Mouse (Mus musculus) embryonic facial prominence, embryonic 11.5 days (tissue): ENCODE data around the gene Csk. TPM values are rescaled to one million over a fixed set of nuclear protein-coding genes. Genes with fewer than 3 reads are reported as not detected.

Experiments
- ATAC-seq: fragments of 200-750 bp; cut with Nextera tagmentation; replicated peaks from 2 replicates; pipeline ENCODE4 v1.8.0; 2017; ENCODE audit warnings: low read depth; ENCODE audit not compliant: insufficient number of reproducible peaks, low FRiP score, low TSS enrichment
- DNase-seq: peaks from one replicate; pipeline ENCODE4 v3.0.0-alpha.2; 2015; ENCODE audit warnings: low spot score
- H3K27ac ChIP-seq: fragments of 300-500 bp; sonication (generic); replicated peaks from 2 replicates; pipeline ENCODE4 v1.5.1; 2014; ENCODE audit warnings: mild to moderate bottlenecking, low read depth, low read length, control low read depth
- H3K27me3 ChIP-seq: fragments of 300-500 bp; sonication (generic); 2 replicates; pipeline ENCODE4 v1.6.1; 2014; ENCODE audit warnings: mild to moderate bottlenecking, low read length, moderate library complexity, mixed read lengths; ENCODE audit not compliant: control insufficient read depth, insufficient read depth
- H3K36me3 ChIP-seq: fragments of 300-500 bp; sonication (generic); replicated peaks from 2 replicates; pipeline ENCODE4 v1.6.1; 2014; ENCODE audit warnings: low read depth, mild to moderate bottlenecking, low read length, moderate library complexity, mixed read lengths; ENCODE audit not compliant: control insufficient read depth, insufficient read depth
- H3K4me1 ChIP-seq: fragments of 300-500 bp; sonication (generic); 2 replicates; pipeline ENCODE4 v1.6.1; 2014; ENCODE audit warnings: low read length, mixed read lengths; ENCODE audit not compliant: control insufficient read depth, insufficient read depth
- H3K4me2 ChIP-seq: fragments of 300-500 bp; sonication (generic); 2 replicates; pipeline ENCODE4 v1.6.1; 2014; ENCODE audit warnings: low read depth, mild to moderate bottlenecking, control low read depth, low read length, moderate library complexity
- H3K4me3 ChIP-seq: fragments of 300-500 bp; sonication (generic); 2 replicates; pipeline ENCODE4 v1.5.1; 2014; ENCODE audit warnings: low read depth, low read length, control low read depth
- H3K9ac ChIP-seq: fragments of 300-500 bp; sonication (generic); replicated peaks from 2 replicates; pipeline ENCODE4 v1.6.1; 2014; ENCODE audit warnings: mild to moderate bottlenecking, control low read depth, low read length
- H3K9me3 ChIP-seq: fragments of 300-500 bp; sonication (generic); replicated peaks from 2 replicates; pipeline ENCODE4 v1.6.1; 2016; ENCODE audit warnings: mild to moderate bottlenecking, low read length, inconsistent platforms, mixed read lengths; ENCODE audit not compliant: control insufficient read depth
- WGBS: fragments of 180-500 bp; shearing (Covaris S2); extraction: QIAGEN DNeasy Blood & Tissue Kit; methylation state at CpG from one replicate; pipeline ENCODE4 v1.1.7; 2014; 5-methylcytosine and 5-hydroxymethylcytosine counted together
- polyA plus RNA-seq: library from polyadenylated mRNA; unstranded; fragments of >200 nt; fragmentation: Nextera tagmentation; extraction: Ambion mirVana; gene quantifications from 2 replicates; pipeline ENCODE4 v1.2.1, GENCODE M21; 2014

Gene Csk
- polyA plus RNA-seq, 1 experiment from 2014 or later = 31.4 TPM

GRCm38 (mm10) chr9:57647286-57648108 lies 5.9 kb downstream of the Csk start:
- Histone ChIP-seq H3K36me3 (no peaks in the 10 kb centered on the region), H3K4me2 (no peak overlapping the region), H3K27me3 (no peaks in the 10 kb centered on the region), H3K4me3 (no peak overlapping the region), H3K9me3 (no peaks in the 10 kb centered on the region), H3K27ac (no peak overlapping the region), H3K4me1 (peaks cover 7% of the 10 kb centered on the region; the same call in 1 of the 2 replicates), H3K9ac (no peak overlapping the region)
- ATAC-seq = no peak
- 71% methylated on average over 4 of the region's 4 CpGs for WGBS
- DNase-seq = no peak

GRCm38 (mm10) chr9:57646551-57647103 lies 6.8 kb downstream of the Csk start:
- peaks cover 7% of the 10 kb centered on the region; the same call in 1 of the 2 replicates for H3K4me1 ChIP-seq

GRCm38 (mm10) chr9:57644944-57645893 lies 8.2 kb downstream of the Csk start:
- peak; percentile 93 for DNase-seq
- peak overlapping the region; percentile 98 for H3K9ac ChIP-seq
- peak; percentile 79 for ATAC-seq
- WGBS = under 1% methylated on average over 60 of the region's 85 CpGs
- no peaks in the 10 kb centered on the region; the same call in none of the 2 replicates for H3K36me3 ChIP-seq
- no peaks in the 10 kb centered on the region for H3K9me3 ChIP-seq
- H3K4me3 ChIP-seq = peak overlapping the region; percentile 98
- H3K4me2 ChIP-seq = peak overlapping the region; percentile 80
- H3K4me1 ChIP-seq = peaks cover 15% of the 10 kb centered on the region
- no peaks in the 10 kb centered on the region for H3K27me3 ChIP-seq
- peak overlapping the region; percentile 94 for H3K27ac ChIP-seq

More at GRCm38 (mm10) chr9:57646551-57647103, 6.8 kb downstream of the Csk start:
- no peaks in the 10 kb centered on the region; the same call in none of the 2 replicates for H3K36me3 ChIP-seq
- no peaks in the 10 kb centered on the region for H3K27me3 ChIP-seq
- no peak for DNase-seq
- H3K9me3 ChIP-seq = no peaks in the 10 kb centered on the region
- H3K9ac ChIP-seq = no peak overlapping the region
- WGBS = 67% methylated on average over 12 of the region's 12 CpGs
- H3K27ac ChIP-seq = no peak overlapping the region
- H3K4me3 ChIP-seq = no peak overlapping the region
- ATAC-seq = no peak
- no peak overlapping the region for H3K4me2 ChIP-seq

GRCm38 (mm10) chr9:57644442-57644943 lies 8.9 kb downstream of the Csk start:
- Histone ChIP-seq H3K27me3 (no peaks in the 10 kb centered on the region), H3K4me2 (peak overlapping the region; percentile 80), H3K9me3 (no peaks in the 10 kb centered on the region), H3K27ac (peak overlapping the region; percentile 94), H3K36me3 (no peaks in the 10 kb centered on the region; the same call in none of the 2 replicates), H3K9ac (peak overlapping the region; percentile 98), H3K4me3 (peak overlapping the region; percentile 98), H3K4me1 (peaks cover 23% of the 10 kb centered on the region)
- DNase-seq (peak; percentile 45), ATAC-seq (no peak)
- 0% methylated on average over 18 of the region's 18 CpGs for WGBS

- Histone ChIP-seq H3K9ac (peak overlapping the region; percentile 40), H3K4me2 (peak overlapping the region; percentile 80), H3K9me3 (no peaks in the 10 kb centered on the region), H3K27me3 (no peaks in the 10 kb centered on the region), H3K4me1 (peaks cover 29% of the 10 kb centered on the region), H3K27ac (no peak overlapping the region), H3K36me3 (no peaks in the 10 kb centered on the region; the same call in none of the 2 replicates), H3K4me3 (peak overlapping the region; percentile 98)
- WGBS = 50% methylated on average over 7 of the region's 7 CpGs
- ATAC-seq (no peak), DNase-seq (no peak)
Observed at GRCm38 (mm10) chr9:57643856-57644180, 9.6 kb downstream of the Csk start.

GRCm38 (mm10) chr9:57643169-57643855 lies 10.1 kb downstream of the Csk start:
- Histone ChIP-seq H3K4me2 (peak overlapping the region; percentile 80), H3K9ac (peak overlapping the region; percentile 40), H3K4me1 (peaks cover 34% of the 10 kb centered on the region), H3K27ac (no peak overlapping the region), H3K36me3 (no peaks in the 10 kb centered on the region; the same call in none of the 2 replicates), H3K4me3 (peak overlapping the region; percentile 98; the same call in 1 of the 2 replicates), H3K27me3 (no peaks in the 10 kb centered on the region), H3K9me3 (no peaks in the 10 kb centered on the region)
- no peak for DNase-seq
- WGBS = 62% methylated on average over 9 of the region's 9 CpGs
- no peak for ATAC-seq

- Histone ChIP-seq H3K4me1 (peaks cover 44% of the 10 kb centered on the region), H3K27ac (no peak overlapping the region), H3K9me3 (no peaks in the 10 kb centered on the region), H3K27me3 (no peaks in the 10 kb centered on the region), H3K9ac (no peak overlapping the region), H3K4me2 (no peak overlapping the region), H3K36me3 (no peaks in the 10 kb centered on the region; the same call in none of the 2 replicates), H3K4me3 (no peak overlapping the region)
- ATAC-seq (no peak), DNase-seq (no peak)
- WGBS = 85% methylated on average over 13 of the region's 13 CpGs
Observed at GRCm38 (mm10) chr9:57641775-57642550, 11.5 kb downstream of the Csk start.
